Mouse (Mus musculus) G1E-ER4 (cell line): ENCODE results near the gene RPS10-NUDT3. TPM values are rescaled to one million over a fixed set of nuclear protein-coding genes. Genes with fewer than 3 reads are reported as not detected.

ENCODE experiments used
- GATA1 ChIP-seq: IDR thresholded peaks from one replicate; pipeline ENCODE4 v1.8.0; 2012; ENCODE audit warnings: low read length, inconsistent platforms
- polyA plus RNA-seq: library from polyadenylated mRNA; stranded (reverse); fragments of >175 nt; gene quantifications from 2 replicates; pipeline ENCODE4 v1.2.3, GENCODE M21; 2012

The RPS10-NUDT3 gene
- polyA plus RNA-seq, 1 experiment = not detected

DNA sequence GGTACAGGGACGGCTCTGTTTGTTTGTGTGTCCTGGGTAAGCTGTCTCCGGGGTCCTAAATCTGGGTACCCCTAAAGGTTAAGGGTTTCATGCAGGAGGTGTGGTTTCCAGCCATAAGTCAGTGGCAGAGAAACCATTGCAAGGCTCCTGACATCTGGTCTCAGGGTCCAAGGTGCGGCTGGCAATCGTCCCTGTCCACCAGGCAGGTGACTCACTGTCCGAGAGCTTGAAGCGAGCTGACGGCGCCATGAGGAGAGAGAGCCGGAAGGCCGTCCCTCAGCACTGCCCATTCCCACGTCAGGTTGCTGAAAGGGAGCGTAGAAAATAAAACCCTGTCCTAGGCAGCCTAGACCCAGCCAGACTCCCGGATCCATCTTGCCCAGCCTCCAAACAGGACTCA is 15.6 kb upstream of the RPS10-NUDT3 start:
- TF ChIP-seq GATA1 = no peak

- TF ChIP-seq GATA1 = no peak
Observed at GRCm38 (mm10) chr17:27650160-27650559, 15.1 kb upstream of the RPS10-NUDT3 start.

DNA sequence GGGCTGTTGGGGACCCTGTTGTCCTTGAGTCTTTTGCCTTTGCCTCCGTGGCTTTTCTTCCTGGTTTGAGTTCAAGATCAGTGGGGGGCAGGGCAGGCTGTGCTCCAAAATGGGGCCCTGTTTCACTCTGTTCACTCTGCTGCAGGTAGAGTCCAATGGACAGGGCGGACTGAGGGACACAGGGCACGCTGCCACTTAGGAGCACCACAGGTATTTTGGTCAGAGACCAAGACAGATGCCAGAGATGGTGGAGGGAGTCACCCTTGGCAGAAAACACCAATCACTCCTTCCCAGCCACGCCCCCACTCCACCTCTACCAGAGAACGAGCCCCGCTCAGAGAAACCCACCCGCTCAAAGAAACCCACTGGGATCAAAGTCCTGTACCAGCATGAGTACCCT is 10.8 kb upstream of the RPS10-NUDT3 start:
- no peak for TF ChIP-seq GATA1

DNA sequence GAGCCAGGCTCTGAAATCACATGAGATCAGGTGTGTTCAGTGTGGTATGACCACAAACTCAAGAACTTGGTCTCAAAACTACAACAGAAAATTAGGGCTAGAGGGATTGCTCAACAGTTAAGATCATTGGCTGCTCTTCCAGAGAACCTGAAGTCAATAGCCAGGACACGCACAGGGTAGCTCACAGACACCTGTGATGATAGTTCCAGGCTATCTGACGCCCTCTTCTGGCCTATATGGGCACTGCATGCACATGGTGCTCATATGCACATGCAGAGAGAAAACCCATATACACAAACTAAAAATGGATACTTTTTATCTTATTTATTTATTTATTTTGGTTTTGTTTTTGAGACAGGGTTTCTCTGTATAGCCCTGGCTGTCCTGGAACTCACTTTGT is 9.6 kb upstream of the RPS10-NUDT3 start:
- no peak for TF ChIP-seq GATA1

GRCm38 (mm10) chr17:27643756-27644155 is 8.7 kb upstream of the RPS10-NUDT3 start:
- no peak for TF ChIP-seq GATA1

- no peak for TF ChIP-seq GATA1
Observed at GRCm38 (mm10) chr17:27643101-27643500, 8.1 kb upstream of the RPS10-NUDT3 start.

GRCm38 (mm10) chr17:27642491-27643062 is 7.6 kb upstream of the RPS10-NUDT3 start:
- no peak for TF ChIP-seq GATA1

- no peak for TF ChIP-seq GATA1
Observed at GRCm38 (mm10) chr17:27638921-27639332, 3.9 kb upstream of the RPS10-NUDT3 start.

DNA sequence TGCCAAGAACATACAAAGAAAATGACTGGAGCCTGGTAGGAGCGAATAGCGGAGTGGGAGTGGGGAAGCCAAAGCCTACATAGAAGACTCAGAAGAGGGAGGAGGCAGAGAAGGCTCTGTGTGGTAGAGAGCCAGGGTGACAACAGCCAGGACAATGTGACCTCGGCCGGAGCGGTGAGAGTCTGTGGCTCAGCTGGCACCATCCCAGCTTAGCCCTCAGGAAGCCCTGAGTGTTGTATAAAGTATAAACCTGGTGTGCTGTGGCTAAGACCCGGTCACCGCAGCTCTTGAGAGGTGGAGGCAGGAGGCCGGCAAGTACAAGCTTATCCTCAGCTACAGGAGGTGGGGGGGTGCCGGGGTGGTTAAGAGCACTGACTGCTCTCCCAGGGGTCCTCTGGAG is 2.3 kb upstream of the RPS10-NUDT3 start:
- TF ChIP-seq GATA1 = no peak

- TF ChIP-seq GATA1 = peak; percentile 22
Observed at GRCm38 (mm10) chr17:27636132-27637020, 1.4 kb upstream of the RPS10-NUDT3 start, which contains the start of gene Rps10. TSS of gene Rps10 (minus strand) at chr17:27636669.

- TF ChIP-seq GATA1 = no peak
Observed at GRCm38 (mm10) chr17:27629249-27630020, 5.6 kb downstream of the RPS10-NUDT3 start.

DNA sequence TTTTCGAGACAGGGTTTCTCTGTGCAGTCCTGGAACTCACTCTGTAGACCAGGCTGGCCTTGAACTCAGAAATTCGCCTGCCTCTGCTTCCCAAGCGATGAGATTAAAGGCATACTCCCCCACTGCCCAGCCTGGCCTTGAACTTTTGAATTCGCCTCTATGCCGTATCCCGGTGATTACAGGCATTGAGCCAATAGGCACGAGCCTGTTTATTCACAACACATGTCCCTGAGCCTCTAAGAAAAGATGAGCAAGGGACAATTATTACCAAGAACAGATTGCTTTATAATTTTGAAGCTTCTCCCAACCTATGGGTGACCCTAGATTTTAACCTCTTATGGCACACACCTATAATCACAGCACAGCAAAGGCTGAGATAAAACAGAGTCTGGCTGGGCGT is 6.6 kb downstream of the RPS10-NUDT3 start:
- no peak for TF ChIP-seq GATA1

DNA sequence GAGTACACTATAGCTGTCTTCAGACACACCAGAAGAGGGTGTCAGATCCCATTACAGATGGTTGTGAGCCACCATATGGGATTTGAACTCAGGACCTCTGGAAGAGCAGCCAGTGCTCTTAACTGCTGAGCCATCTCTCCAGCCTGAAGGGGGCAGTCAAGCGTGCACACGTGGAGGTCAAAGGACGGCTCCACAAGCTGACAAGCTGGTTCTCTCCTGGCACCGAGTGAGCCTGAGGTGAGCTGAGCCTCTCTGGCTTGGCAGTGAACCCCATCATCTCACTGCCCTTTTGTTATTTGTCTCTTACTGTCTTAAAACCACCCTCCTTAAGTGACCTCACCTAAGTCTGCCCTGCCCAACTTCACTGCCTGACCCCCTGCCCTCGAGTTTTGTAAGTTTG is 7.6 kb downstream of the RPS10-NUDT3 start:
- TF ChIP-seq GATA1 = no peak

GRCm38 (mm10) chr17:27626681-27627080 is 8.3 kb downstream of the RPS10-NUDT3 start:
- TF ChIP-seq GATA1 = no peak

DNA sequence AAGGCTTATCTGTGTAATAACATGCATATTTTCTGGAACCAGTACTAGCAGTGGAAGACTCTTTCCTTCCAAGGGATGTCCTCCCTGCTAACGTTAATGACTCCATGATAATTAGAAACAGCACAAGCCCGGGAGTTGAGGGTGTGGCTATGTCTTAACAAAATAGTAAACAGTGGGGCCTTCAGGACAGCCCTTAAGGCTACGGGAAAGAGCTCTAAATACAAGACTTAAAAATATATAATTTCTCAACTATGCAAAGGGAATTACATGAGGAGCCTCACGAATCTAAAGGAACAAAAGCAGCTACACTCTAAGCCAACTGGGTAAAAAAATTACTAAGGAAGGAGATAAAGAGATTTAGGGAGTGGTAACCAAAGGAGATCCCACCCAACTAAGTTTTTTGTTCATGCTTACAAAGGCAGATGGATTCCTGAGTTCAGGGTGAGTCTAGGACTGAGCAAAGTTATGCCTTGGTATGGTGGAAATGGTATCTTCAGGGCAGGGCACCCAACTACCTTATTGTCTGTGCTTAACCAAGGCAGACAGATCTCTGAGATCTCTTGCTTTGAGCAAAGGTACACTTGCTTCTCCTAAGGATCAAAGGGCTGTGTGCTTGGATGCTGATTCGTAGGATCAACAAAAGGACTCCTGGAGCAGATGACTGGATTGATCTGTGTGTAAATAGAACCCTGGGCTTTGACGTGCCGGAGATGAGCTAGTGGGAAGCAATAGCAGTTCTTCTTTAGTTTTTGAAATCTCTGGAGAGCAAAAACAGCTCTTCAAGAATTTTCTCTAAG is 9.4 kb downstream of the RPS10-NUDT3 start:
- TF ChIP-seq GATA1 = no peak
